10 mouse cellular contexts compared by ENCODE assay signal in the genomic region with DNA sequence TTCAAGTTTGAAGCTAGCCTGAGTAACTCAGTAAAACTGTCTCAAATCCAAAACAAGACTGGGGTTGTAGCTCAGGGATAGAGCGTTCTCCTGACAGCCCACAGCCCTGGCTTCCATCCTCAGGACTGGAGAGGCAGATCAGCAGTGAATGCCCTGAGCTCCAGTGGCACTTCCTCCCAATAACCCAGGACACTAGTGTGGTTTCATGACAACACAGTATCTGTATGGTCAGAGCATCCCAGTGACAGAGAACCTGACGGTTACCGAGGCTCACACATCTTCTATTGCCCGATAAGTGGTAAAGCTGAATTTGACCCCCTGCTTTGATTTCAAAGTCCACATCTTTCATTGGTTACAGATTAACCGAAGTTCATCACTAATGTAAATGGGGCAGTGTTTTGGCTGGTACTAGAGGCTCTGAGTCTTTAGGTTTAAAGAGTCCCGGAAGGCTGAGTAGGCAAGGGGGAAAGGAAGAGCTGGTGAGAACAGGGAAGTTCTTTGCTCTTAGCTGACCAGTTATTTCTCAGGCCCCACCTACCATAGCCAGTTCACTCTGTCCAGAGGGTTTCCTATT.
DNase-seq lines count a peak whose midpoint lies in the region; ATAC-seq and TF ChIP-seq lines count a peak whose summit lies in the region.
"Had no signal": no experiment of that assay in that cellular context is flagged by ENCODE, and none has a peak within 500 bp of the region (broad histone marks: within the 10 kb centered on the region; RNA-seq: fewer than 3 reads in every experiment).

No protein-coding gene starts in this region.

- no peak for DNase-seq in heart, adult 9 months (ENCODE audit: low spot score in 2 of 2)
- peak; percentile 37 to 81 for DNase-seq in kidney, adult 8-10 months
- DNase-seq in layer of hippocampus, adult 9-10 months (ENCODE audit: low spot score) = no peak
- DNase-seq in cerebellum, postnatal 25 days = no peak
- no peak for DNase-seq in cerebellum, postnatal 10 days
- DNase-seq: cerebellum, adult 11 months had no signal

- WGBS in heart, embryonic 13.5 days = 55% methylated on average over 6 of the region's 6 CpGs
- 60% methylated on average over 6 of the region's 6 CpGs for WGBS in macrophage (ENCODE audit: missing documents)

- H3K36me3 ChIP-seq in heart, embryonic 13.5 days = no peaks in the 10 kb centered on the region
- H3K36me3 ChIP-seq in macrophage (ENCODE audit: inconsistent target) = no peaks in the 10 kb centered on the region

- peak overlapping the region; percentile 28 for H3K4me2 ChIP-seq in heart, embryonic 13.5 days

- H3K9me3 ChIP-seq in heart, embryonic 13.5 days = no peaks in the 10 kb centered on the region

- no peaks in the 10 kb centered on the region for H3K27me3 ChIP-seq in heart, embryonic 13.5 days (replicated peaks)

- H3K4me3 ChIP-seq in heart, embryonic 13.5 days = no peak overlapping the region
- H3K4me3 ChIP-seq in cortical plate, adult 2 months (ENCODE audit: insufficient read depth, low read length) = no peak overlapping the region
- H3K4me3 ChIP-seq in macrophage (ENCODE audit: inconsistent target) = no peak overlapping the region

- H3K9ac ChIP-seq in heart, embryonic 13.5 days = peak overlapping the region; percentile 29

- peaks cover 51% of the 10 kb centered on the region for H3K4me1 ChIP-seq in heart, embryonic 13.5 days
- no peaks in the 10 kb centered on the region for H3K4me1 ChIP-seq in cortical plate, adult 2 months (ENCODE audit: control insufficient read depth, insufficient read depth, low read length)

- no peak for TF ChIP-seq CTCF in cortical plate, adult 2 months (IDR thresholded peaks at IDR 0.05; ENCODE audit: extremely low read depth, insufficient read depth, low read length)

- H3K27ac ChIP-seq in heart, embryonic 13.5 days (replicated peaks) = peak overlapping the region; percentile 94
- peak overlapping the region; percentile 88; the same call in 1 of the 2 replicates for H3K27ac ChIP-seq in cortical plate, adult 2 months (ENCODE audit: insufficient read depth, low read length)
- peak overlapping the region; percentile 80 for H3K27ac ChIP-seq in macrophage
- H3K27ac ChIP-seq: hindbrain, postnatal 0 days had no signal

- TF ChIP-seq POLR2A in cortical plate, adult 2 months (IDR thresholded peaks at IDR 0.05; ENCODE audit: extremely low read depth, insufficient read depth, low read length) = no peak

- no peak for ATAC-seq in heart, embryonic 13.5 days (ENCODE audit: extremely low read depth, insufficient number of reproducible peaks, low FRiP score, low TSS enrichment)
- ATAC-seq: hindbrain, postnatal 0 days had no signal

- H3K79me2 ChIP-seq in macrophage (ENCODE audit: inconsistent target) = no peaks in the 10 kb centered on the region

Comparison
In these comparisons a context has a peak if more than half of its experiments do, and no peak if none do; other contexts are left out.
1. DNase-seq: peak in kidney, adult 8-10 months (2 of 2); none in heart, adult 9 months (0 of 2), layer of hippocampus, adult 9-10 months (single experiment), cerebellum, postnatal 25 days (0 of 2) and cerebellum, postnatal 10 days (0 of 2).
2. Peak in every context shown above with its lines, with median percentiles within 50 percentile points of each other: H3K27ac ChIP-seq.